Mouse (Mus musculus) heart, embryonic 10.5 days (tissue): ENCODE results near the gene Slamf8. TPM values are rescaled to one million over a fixed set of nuclear protein-coding genes. Genes with fewer than 3 reads are reported as not detected.
A peak's percentile ranks its signal among the peaks of the same experiment; 100 is the strongest.

Experiments used
- DNase-seq: peaks from one replicate; pipeline ENCODE4 v3.0.0-alpha.2; 2017; ENCODE audit warnings: low spot score
- H3K27ac ChIP-seq: fragments of 300-500 bp; sonication (generic); 2 replicates; pipeline ENCODE4 v1.5.1; 2016; ENCODE audit warnings: mild to moderate bottlenecking
- H3K27me3 ChIP-seq: fragments of 300-500 bp; sonication (generic); 2 replicates; pipeline ENCODE4 v1.6.1; 2016; ENCODE audit warnings: mild to moderate bottlenecking; ENCODE audit not compliant: poor library complexity, insufficient read depth, severe bottlenecking
- H3K36me3 ChIP-seq: fragments of 300-500 bp; sonication (generic); 2 replicates; pipeline ENCODE4 v1.6.1; 2016; ENCODE audit warnings: mild to moderate bottlenecking, moderate library complexity
- H3K4me1 ChIP-seq: fragments of 300-500 bp; sonication (generic); 2 replicates; pipeline ENCODE4 v1.6.1; 2016; ENCODE audit warnings: mild to moderate bottlenecking
- H3K4me3 ChIP-seq: fragments of 300-500 bp; sonication (generic); 2 replicates; pipeline ENCODE4 v1.5.1; 2016; ENCODE audit warnings: mild to moderate bottlenecking, moderate library complexity
- H3K9me3 ChIP-seq: fragments of 300-500 bp; sonication (generic); 2 replicates; pipeline ENCODE4 v1.6.1; 2016; ENCODE audit warnings: mild to moderate bottlenecking, moderate library complexity
- WGBS: fragments of 180-500 bp; shearing (Covaris S2); methylation state at CpG from one replicate; pipeline ENCODE4 v1.1.7; 2016; 5-methylcytosine and 5-hydroxymethylcytosine counted together
- polyA plus RNA-seq: library from polyadenylated mRNA; unstranded; fragments of >200 nt; fragmentation: Nextera tagmentation; extraction: Ambion mirVana; gene quantifications from 2 replicates; pipeline ENCODE4 v1.2.1, GENCODE M21; 2016

Gene Slamf8
- polyA plus RNA-seq, 1 experiment from 2014 or later = not detected

- Histone ChIP-seq H3K4me3 (no peak overlapping the region), H3K27me3 (no peaks in the 10 kb centered on the region), H3K36me3 (no peaks in the 10 kb centered on the region), H3K27ac (no peak overlapping the region), H3K9me3 (no peaks in the 10 kb centered on the region), H3K4me1 (peaks cover 8% of the 10 kb centered on the region; the same call in 1 of the 2 replicates)
- 83% methylated on average over 4 of the region's 4 CpGs for WGBS
- DNase-seq = no peak
Measured at GRCm38 (mm10) chr1:172618141-172618540, 27.8 kb upstream of the Slamf8 start.

GRCm38 (mm10) chr1:172617365-172618076, 27.2 kb upstream of the Slamf8 start:
- H3K27me3 ChIP-seq = no peaks in the 10 kb centered on the region
- no peak overlapping the region for H3K27ac ChIP-seq
- H3K9me3 ChIP-seq = no peaks in the 10 kb centered on the region
- peaks cover 8% of the 10 kb centered on the region; the same call in 1 of the 2 replicates for H3K4me1 ChIP-seq
- no peak for DNase-seq
- no peaks in the 10 kb centered on the region for H3K36me3 ChIP-seq
- peak overlapping the region; percentile 53 for H3K4me3 ChIP-seq
- 35% methylated on average over 14 of the region's 14 CpGs for WGBS

GRCm38 (mm10) chr1:172616537-172617300, 26.4 kb upstream of the Slamf8 start:
- WGBS = 15% methylated on average over 22 of the region's 22 CpGs
- Histone ChIP-seq H3K36me3 (no peaks in the 10 kb centered on the region), H3K4me3 (peak overlapping the region; percentile 53), H3K4me1 (peaks cover 8% of the 10 kb centered on the region; the same call in 1 of the 2 replicates), H3K27me3 (no peaks in the 10 kb centered on the region), H3K9me3 (no peaks in the 10 kb centered on the region), H3K27ac (no peak overlapping the region)
- no peak for DNase-seq

GRCm38 (mm10) chr1:172615412-172615811, 25.0 kb upstream of the Slamf8 start:
- peaks cover 3% of the 10 kb centered on the region; the same call in 1 of the 2 replicates for H3K27me3 ChIP-seq
- no peak for DNase-seq
- peaks cover 8% of the 10 kb centered on the region; the same call in 1 of the 2 replicates for H3K4me1 ChIP-seq
- no peaks in the 10 kb centered on the region for H3K36me3 ChIP-seq
- H3K4me3 ChIP-seq = no peak overlapping the region
- H3K9me3 ChIP-seq = no peaks in the 10 kb centered on the region
- 61% methylated on average over 4 of the region's 4 CpGs for WGBS
- H3K27ac ChIP-seq = no peak overlapping the region

GRCm38 (mm10) chr1:172614654-172615053, 24.3 kb upstream of the Slamf8 start:
- peaks cover 6% of the 10 kb centered on the region; the same call in 1 of the 2 replicates for H3K27me3 ChIP-seq
- no peaks in the 10 kb centered on the region for H3K9me3 ChIP-seq
- H3K27ac ChIP-seq = no peak overlapping the region
- no peaks in the 10 kb centered on the region for H3K36me3 ChIP-seq
- DNase-seq = no peak
- WGBS = 86% methylated on average over 10 of the region's 10 CpGs
- H3K4me1 ChIP-seq = peaks cover 8% of the 10 kb centered on the region; the same call in 1 of the 2 replicates
- H3K4me3 ChIP-seq = no peak overlapping the region

GRCm38 (mm10) chr1:172612745-172613144, 22.4 kb upstream of the Slamf8 start:
- no peak for DNase-seq
- H3K4me1 ChIP-seq = peaks cover 8% of the 10 kb centered on the region; the same call in 1 of the 2 replicates
- 52% methylated on average over 1 of the region's 1 CpGs for WGBS

GRCm38 (mm10) chr1:172611304-172611703, 20.9 kb upstream of the Slamf8 start:
- no peaks in the 10 kb centered on the region for H3K36me3 ChIP-seq
- 68% methylated on average over 10 of the region's 10 CpGs for WGBS
- peaks cover 6% of the 10 kb centered on the region; the same call in 1 of the 2 replicates for H3K27me3 ChIP-seq
- no peak overlapping the region for H3K4me3 ChIP-seq
- no peak for DNase-seq
- no peaks in the 10 kb centered on the region for H3K9me3 ChIP-seq
- no peaks in the 10 kb centered on the region for H3K4me1 ChIP-seq
- H3K27ac ChIP-seq = no peak overlapping the region

More at GRCm38 (mm10) chr1:172612745-172613144, 22.4 kb upstream of the Slamf8 start:
- H3K27me3 ChIP-seq = peaks cover 6% of the 10 kb centered on the region; the same call in 1 of the 2 replicates
- H3K9me3 ChIP-seq = no peaks in the 10 kb centered on the region
- H3K27ac ChIP-seq = no peak overlapping the region
- no peak overlapping the region for H3K4me3 ChIP-seq
- H3K36me3 ChIP-seq = no peaks in the 10 kb centered on the region

- Histone ChIP-seq H3K9me3 (no peaks in the 10 kb centered on the region), H3K27ac (no peak within 1 kb of the TSS), H3K36me3 (no peaks in the 10 kb centered on the region), H3K4me1 (no peaks in the 10 kb centered on the region), H3K27me3 (no peaks in the 10 kb centered on the region), H3K4me3 (no peak within 1 kb of the TSS)
- DNase-seq = peak; percentile 53
- 42% methylated on average over 1 of the region's 1 CpGs for WGBS
Measured at GRCm38 (mm10) chr1:172602326-172602725, 12.0 kb upstream of the Slamf8 start, which contains the start of gene Fcrl6. Gene Fcrl6, minus strand, starts transcription at chr1:172602551.

- H3K36me3 ChIP-seq = no peaks in the 10 kb centered on the region
- no peaks in the 10 kb centered on the region for H3K9me3 ChIP-seq
- no peak overlapping the region for H3K27ac ChIP-seq
- no peak overlapping the region for H3K4me3 ChIP-seq
- DNase-seq = peak; percentile 78
- 0 out of 2 replicates have a peak, but pooled peaks cover 3% of the 10 kb centered on the region for H3K4me1 ChIP-seq
- H3K27me3 ChIP-seq = peaks cover 7% of the 10 kb centered on the region; the same call in 1 of the 2 replicates
Measured at GRCm38 (mm10) chr1:172594495-172594894, 4.1 kb upstream of the Slamf8 start.

GRCm38 (mm10) chr1:172593956-172594355, 3.6 kb upstream of the Slamf8 start:
- Histone ChIP-seq H3K9me3 (no peaks in the 10 kb centered on the region), H3K27ac (no peak overlapping the region), H3K4me1 (0 out of 2 replicates have a peak, but pooled peaks cover 3% of the 10 kb centered on the region), H3K27me3 (peaks cover 7% of the 10 kb centered on the region; the same call in 1 of the 2 replicates), H3K4me3 (no peak overlapping the region), H3K36me3 (no peaks in the 10 kb centered on the region)
- WGBS = 73% methylated on average over 2 of the region's 2 CpGs
- DNase-seq = no peak

GRCm38 (mm10) chr1:172593321-172593720, 3.0 kb upstream of the Slamf8 start:
- H3K27me3 ChIP-seq = peaks cover 7% of the 10 kb centered on the region; the same call in 1 of the 2 replicates
- H3K4me3 ChIP-seq = no peak overlapping the region
- no peak overlapping the region for H3K27ac ChIP-seq
- no peaks in the 10 kb centered on the region for H3K36me3 ChIP-seq
- H3K4me1 ChIP-seq = 0 out of 2 replicates have a peak, but pooled peaks cover 3% of the 10 kb centered on the region
- WGBS = 71% methylated on average over 3 of the region's 3 CpGs
- peak; percentile 61 for DNase-seq
- H3K9me3 ChIP-seq = no peaks in the 10 kb centered on the region

GRCm38 (mm10) chr1:172585612-172586567, 4.5 kb downstream of the Slamf8 start:
- no peak overlapping the region for H3K27ac ChIP-seq
- H3K9me3 ChIP-seq = no peaks in the 10 kb centered on the region
- DNase-seq = no peak
- H3K27me3 ChIP-seq = peaks cover 56% of the 10 kb centered on the region
- H3K36me3 ChIP-seq = no peaks in the 10 kb centered on the region
- H3K4me3 ChIP-seq = 0 out of 2 replicates have a peak overlapping the region, but pooled peaks have one; percentile 18
- peaks cover 15% of the 10 kb centered on the region; the same call in 1 of the 2 replicates for H3K4me1 ChIP-seq
- WGBS = 20% methylated on average over 26 of the region's 26 CpGs
